In the genomic region with DNA sequence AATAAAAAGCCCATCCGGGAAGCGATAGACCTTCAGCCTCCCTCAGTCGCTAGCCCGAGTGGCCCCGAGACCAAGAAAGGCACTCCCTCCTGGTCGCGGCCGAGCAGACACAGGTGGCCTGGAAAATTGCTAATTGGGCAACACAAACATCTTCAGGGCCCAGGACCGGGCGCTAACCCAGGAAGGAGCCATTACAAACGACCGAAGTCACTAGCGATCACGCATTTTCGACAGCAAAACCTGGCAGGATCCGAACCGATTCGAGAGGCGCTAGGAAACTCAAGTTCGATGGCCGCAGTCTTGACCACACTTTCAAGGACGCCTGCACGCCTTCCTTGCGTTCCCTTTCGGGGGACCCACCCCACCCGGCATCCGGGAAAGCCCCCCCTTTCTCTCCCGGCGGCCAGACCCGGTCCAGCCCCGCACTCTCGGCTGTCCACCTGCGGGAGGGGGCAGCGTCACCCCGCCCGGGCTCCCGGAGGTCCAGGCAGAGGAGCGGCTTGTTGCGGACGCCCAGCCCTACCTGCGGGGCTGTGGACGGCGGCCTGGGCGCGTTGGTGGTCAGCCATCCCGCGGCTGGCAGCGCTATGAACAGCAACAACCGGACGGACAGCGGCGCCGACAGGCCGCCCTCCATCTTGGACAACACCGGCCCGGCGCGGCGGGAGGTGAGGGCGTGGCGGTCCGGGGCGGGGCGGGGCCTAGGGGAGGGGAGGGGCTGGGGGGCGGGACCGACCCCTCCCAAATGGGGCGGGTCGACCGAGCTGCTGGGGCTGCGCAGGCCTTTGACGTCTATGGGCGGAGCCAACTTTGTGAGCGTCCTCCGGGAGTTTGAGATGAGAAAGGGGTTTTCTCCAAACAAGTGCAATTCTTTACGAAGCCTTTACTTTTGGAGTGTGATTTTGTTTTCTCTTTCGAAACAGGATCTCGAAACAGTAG, we compare ENCODE assay signal across 8 mouse cellular contexts. TPM values are rescaled to one million over a fixed set of nuclear protein-coding genes. Genes with fewer than 3 reads are reported as not detected.
A peak's percentile ranks its signal among the peaks of the same experiment; 100 is the strongest.
DNase-seq lines count a peak whose midpoint lies in the region; ATAC-seq lines count a peak whose summit lies in the region.

No protein-coding gene starts in this region.

- H3K36me3 ChIP-seq in embryonic facial prominence, embryonic 11.5 days (replicated peaks; ENCODE audit: control insufficient read depth, insufficient read depth, low read depth, low read length), result no peaks in the 10 kb centered on the region; the same call in 1 of the 2 replicates
- H3K36me3 ChIP-seq in limb, embryonic 10.5 days, result peaks cover 25% of the 10 kb centered on the region
- peaks cover 19% of the 10 kb centered on the region for H3K36me3 ChIP-seq in midbrain, embryonic 12.5 days

- WGBS in embryonic facial prominence, embryonic 11.5 days, result under 1% methylated on average over 53 of the region's 77 CpGs
- WGBS in limb, embryonic 10.5 days, result under 1% methylated on average over 68 of the region's 77 CpGs
- WGBS in midbrain, embryonic 12.5 days, result under 1% methylated on average over 62 of the region's 77 CpGs

- peak overlapping the region; percentile 68 for H3K4me2 ChIP-seq in embryonic facial prominence, embryonic 11.5 days (ENCODE audit: low read depth, low read length)
- peak overlapping the region; percentile 76 for H3K4me2 ChIP-seq in midbrain, embryonic 12.5 days (replicated peaks)

- no peaks in the 10 kb centered on the region for H3K27me3 ChIP-seq in embryonic facial prominence, embryonic 11.5 days (ENCODE audit: control insufficient read depth, insufficient read depth, low read length)
- H3K27me3 ChIP-seq in limb, embryonic 10.5 days (ENCODE audit: low read depth, poor library complexity, severe bottlenecking), result no peaks in the 10 kb centered on the region
- H3K27me3 ChIP-seq in midbrain, embryonic 12.5 days, result no peaks in the 10 kb centered on the region

- H3K4me3 ChIP-seq in embryonic facial prominence, embryonic 11.5 days (ENCODE audit: low read depth, low read length), result peak overlapping the region; percentile 95
- peak overlapping the region; percentile 84 for H3K4me3 ChIP-seq in limb, embryonic 10.5 days
- H3K4me3 ChIP-seq in midbrain, embryonic 12.5 days, result peak overlapping the region; percentile 97

- H3K9me3 ChIP-seq in embryonic facial prominence, embryonic 11.5 days (replicated peaks; ENCODE audit: control insufficient read depth, low read length), result no peaks in the 10 kb centered on the region
- no peaks in the 10 kb centered on the region for H3K9me3 ChIP-seq in limb, embryonic 10.5 days (replicated peaks)
- no peaks in the 10 kb centered on the region for H3K9me3 ChIP-seq in midbrain, embryonic 12.5 days

- peak; percentile 77 for DNase-seq in 3134 (ENCODE audit: extremely low read depth, insufficient read length, low spot score)
- DNase-seq in adrenal gland, postnatal 25 days, result peak; percentile 93
- DNase-seq in embryonic facial prominence, embryonic 11.5 days (ENCODE audit: low spot score), result peak; percentile 92
- DNase-seq in heart, adult 18-20 months, result peak; percentile 92 to 93
- peak; percentile 94 for DNase-seq in kidney, adult 18-20 months
- DNase-seq in limb, embryonic 10.5 days (ENCODE audit: low spot score), result peak; percentile 95
- DNase-seq in skeletal muscle tissue, adult 2 months (ENCODE audit: low read depth, low spot score), result peak; percentile 88

- peak; percentile 81 for ATAC-seq in embryonic facial prominence, embryonic 11.5 days (replicated peaks; ENCODE audit: insufficient number of reproducible peaks, low FRiP score, low TSS enrichment, low read depth)
- ATAC-seq in midbrain, embryonic 12.5 days (ENCODE audit: low FRiP score, low read depth), result peak; percentile 92

- no peaks in the 10 kb centered on the region for H3K4me1 ChIP-seq in embryonic facial prominence, embryonic 11.5 days (ENCODE audit: control insufficient read depth, insufficient read depth, low read length)
- peaks cover 7% of the 10 kb centered on the region for H3K4me1 ChIP-seq in limb, embryonic 10.5 days
- 0 out of 2 replicates have a peak, but pooled peaks cover 11% of the 10 kb centered on the region for H3K4me1 ChIP-seq in midbrain, embryonic 12.5 days

- peak overlapping the region; percentile 52; the same call in 1 of the 2 replicates for H3K27ac ChIP-seq in embryonic facial prominence, embryonic 11.5 days (replicated peaks; ENCODE audit: low read depth, low read length)
- H3K27ac ChIP-seq in limb, embryonic 10.5 days, result peak overlapping the region; percentile 89
- H3K27ac ChIP-seq in midbrain, embryonic 12.5 days (replicated peaks), result peak overlapping the region; percentile 71

- peak overlapping the region; percentile 80 for H3K9ac ChIP-seq in embryonic facial prominence, embryonic 11.5 days (replicated peaks; ENCODE audit: low read length)
- H3K9ac ChIP-seq in midbrain, embryonic 12.5 days (replicated peaks), result peak overlapping the region; percentile 88

RNA-seq across cellular contexts. Expression of a gene that starts 12.1 kb away (rescaled TPM):
- total RNA-seq in adrenal gland, postnatal 25 days (2021), result 278 and 285 TPM in 2 replicates
- polyA plus RNA-seq in embryonic facial prominence, embryonic 11.5 days (2014; fragmentation: Nextera tagmentation; extraction: Ambion mirVana), result 61.6 and 61.7 TPM in 2 replicates
- 100 to 1,000 TPM in 1 of 2 experiments, 10 to 100 TPM in 1; 91.2 to 103 TPM for total RNA-seq in heart, adult 18-20 months (2021)
- polyA plus RNA-seq in limb, embryonic 10.5 days (2016; fragmentation: Nextera tagmentation; extraction: Ambion mirVana), result 47.3 and 49.3 TPM in 2 replicates
- 53.8 and 56.9 TPM in 2 replicates for polyA plus RNA-seq in midbrain, embryonic 12.5 days (2016; fragmentation: Nextera tagmentation; extraction: Ambion mirVana)

RNA-seq across cellular contexts. Expression of a gene that starts 12.2 kb away (rescaled TPM):
- total RNA-seq in adrenal gland, postnatal 25 days (2021), result 25.2 and 30.3 TPM in 2 replicates
- polyA plus RNA-seq in embryonic facial prominence, embryonic 11.5 days (2014; fragmentation: Nextera tagmentation; extraction: Ambion mirVana), result 48.5 and 49.1 TPM in 2 replicates
- 10 to 100 TPM; 11.7 to 15.0 TPM for total RNA-seq in heart, adult 18-20 months (2021)
- 36.5 and 44.6 TPM in 2 replicates for polyA plus RNA-seq in limb, embryonic 10.5 days (2016; fragmentation: Nextera tagmentation; extraction: Ambion mirVana)
- polyA plus RNA-seq in midbrain, embryonic 12.5 days (2016; fragmentation: Nextera tagmentation; extraction: Ambion mirVana), result 49.7 and 50.4 TPM in 2 replicates

RNA-seq across cellular contexts. Expression of a gene that starts 51.8 kb away (rescaled TPM):
- 0.18 and 0.24 TPM in 2 replicates for total RNA-seq in adrenal gland, postnatal 25 days (2021)
- polyA plus RNA-seq in embryonic facial prominence, embryonic 11.5 days (2014; fragmentation: Nextera tagmentation; extraction: Ambion mirVana), result 0.07 and 0.08 TPM in 2 replicates
- total RNA-seq in heart, adult 18-20 months (2021), result 1 to 10 TPM in 1 of 2 experiments, under 1 TPM in 1; 0.15 to 1.0 TPM
- polyA plus RNA-seq in limb, embryonic 10.5 days (2016; fragmentation: Nextera tagmentation; extraction: Ambion mirVana), result not detected in 2 replicates
- polyA plus RNA-seq in midbrain, embryonic 12.5 days (2016; fragmentation: Nextera tagmentation; extraction: Ambion mirVana), result 0.08 and 0.09 TPM in 2 replicates

RNA-seq across cellular contexts. Expression of a gene that starts 54.7 kb away (rescaled TPM):
- total RNA-seq in adrenal gland, postnatal 25 days (2021), result 35.2 and 36.7 TPM in 2 replicates
- 82.6 and 83.5 TPM in 2 replicates for polyA plus RNA-seq in embryonic facial prominence, embryonic 11.5 days (2014; fragmentation: Nextera tagmentation; extraction: Ambion mirVana)
- 10 to 100 TPM; 13.1 to 13.2 TPM for total RNA-seq in heart, adult 18-20 months (2021)
- polyA plus RNA-seq in limb, embryonic 10.5 days (2016; fragmentation: Nextera tagmentation; extraction: Ambion mirVana), result 70.2 and 71.5 TPM in 2 replicates
- polyA plus RNA-seq in midbrain, embryonic 12.5 days (2016; fragmentation: Nextera tagmentation; extraction: Ambion mirVana), result 51.5 and 56.5 TPM in 2 replicates

Comparison
In these comparisons a context has a peak if more than half of its experiments do, and no peak if none do; other contexts are left out.
1. Peak in every context shown above with its lines: DNase-seq, ATAC-seq, H3K4me3 ChIP-seq and H3K27ac ChIP-seq.